Mouse (Mus musculus) spleen, postnatal 14 days (tissue): ENCODE data around the gene Fbxo39.

Experiments
- DNase-seq, 2 experiments: peaks; one replicate each; pipeline ENCODE4 v3.0.0; 2021 to 2022; ENCODE audit warnings: low spot score in 2 of 2

The Fbxo39 gene

DNA sequence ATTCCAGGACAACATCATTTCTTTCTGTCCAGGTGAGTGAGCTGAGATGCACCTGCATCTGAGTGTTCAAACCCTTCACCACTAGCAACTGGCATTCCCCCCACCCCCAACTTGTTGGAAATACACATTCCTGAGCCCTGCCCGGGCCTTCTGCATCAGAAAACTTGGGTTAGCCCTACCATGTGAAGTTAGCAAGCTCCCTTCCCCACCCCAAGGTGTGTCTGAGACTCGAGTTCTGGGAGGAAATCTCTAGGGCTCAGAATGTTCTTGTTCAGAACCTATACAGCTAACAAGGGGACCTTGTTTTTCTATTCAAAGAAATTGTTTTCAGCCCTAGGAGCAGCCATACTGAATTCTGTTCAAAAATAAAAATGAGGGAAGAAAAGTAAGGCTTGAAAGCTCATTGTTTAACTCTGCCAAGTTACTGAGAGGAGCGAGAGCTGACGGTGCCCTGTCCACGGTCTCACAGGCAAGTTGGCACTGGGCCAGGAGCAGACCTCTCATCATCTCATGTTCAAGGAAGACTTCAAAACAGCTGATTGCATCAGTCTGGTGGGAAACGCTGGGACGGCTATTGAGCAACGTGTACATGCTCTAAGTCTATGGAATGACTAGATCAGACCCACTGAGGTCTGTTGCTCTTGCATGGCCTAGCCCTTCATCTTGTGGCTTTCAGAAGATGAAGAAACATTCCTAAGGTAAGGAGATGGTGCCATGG, 49.4 kb downstream of the Fbxo39 start:
- DNase-seq, result no peak

DNA sequence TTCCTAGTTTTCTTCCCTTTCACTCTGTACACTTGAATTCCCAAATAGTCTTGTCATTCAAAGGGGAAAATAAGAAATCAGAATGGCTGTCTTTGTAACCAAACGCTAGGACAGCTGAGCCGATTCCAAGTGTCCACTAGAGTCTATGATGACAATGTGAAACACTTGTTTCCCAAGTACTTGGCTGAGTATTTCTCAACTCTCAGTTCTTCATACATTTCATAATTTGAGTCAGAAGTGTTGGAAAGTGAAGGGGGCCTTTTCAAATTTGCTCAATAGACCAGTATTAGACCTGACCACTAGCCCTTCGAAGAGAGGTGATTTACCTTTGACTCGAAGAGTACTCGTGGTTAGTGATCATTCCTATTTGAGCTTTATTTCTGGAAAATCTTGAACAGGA, 50.3 kb downstream of the Fbxo39 start:
- no peak for DNase-seq

- no peak for DNase-seq
Measured at GRCm38 (mm10) chr11:72366126-72366525, 51.9 kb downstream of the Fbxo39 start.

DNA sequence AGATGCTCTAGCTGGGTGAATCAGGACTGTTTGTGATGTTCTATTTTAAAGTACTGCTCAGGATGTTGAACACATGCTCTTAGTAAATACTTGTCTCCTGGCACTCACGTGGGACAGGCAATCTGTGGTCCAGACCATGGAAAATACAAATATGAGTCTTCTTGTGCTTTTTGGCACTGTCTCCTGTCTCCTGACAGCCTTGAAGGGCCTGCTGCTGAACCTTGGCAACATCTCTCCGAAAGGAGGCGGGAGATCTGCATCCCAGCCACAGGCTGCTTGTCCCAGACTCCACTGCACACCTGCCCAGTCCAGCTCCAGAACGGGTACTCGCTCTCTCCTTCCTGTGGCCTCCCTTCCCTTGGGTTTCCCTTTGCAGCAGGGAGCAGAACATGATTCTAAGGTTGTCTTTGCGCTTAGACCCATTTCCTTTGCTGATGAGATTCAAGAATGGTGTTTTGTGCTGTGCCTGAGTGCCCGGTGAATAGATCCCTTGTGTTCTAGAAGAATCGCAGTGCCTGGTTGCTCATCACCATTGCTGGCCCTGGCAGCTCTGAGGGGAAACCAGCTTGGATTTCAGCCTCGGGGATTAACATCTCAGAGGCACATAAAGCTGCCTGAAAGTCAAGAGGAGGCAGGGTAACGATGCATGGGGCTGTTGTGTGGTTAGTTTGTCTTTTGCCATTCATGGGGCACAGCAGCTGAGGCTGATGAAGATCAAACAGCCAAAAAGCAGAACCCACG, 53.9 kb downstream of the Fbxo39 start:
- DNase-seq, result no peak
